Mouse (Mus musculus) testis, adult 2 months (tissue): ENCODE measurements around the gene Rps19. TPM values are rescaled to one million over a fixed set of nuclear protein-coding genes. Genes with fewer than 3 reads are reported as not detected.

Experiments
- H3K27ac ChIP-seq: fragments of 200-500 bp; 2 replicates; pipeline ENCODE4 v1.5.1; 2012; ENCODE audit warnings: low read depth, low read length; ENCODE audit not compliant: control insufficient read depth, insufficient read depth
- H3K27me3 ChIP-seq: fragments of 200-500 bp; 2 replicates; pipeline ENCODE4 v1.6.1; 2012; ENCODE audit warnings: mild to moderate bottlenecking, low read length, moderate library complexity; ENCODE audit not compliant: control insufficient read depth, insufficient read depth
- H3K36me3 ChIP-seq: fragments of 200-500 bp; 2 replicates; pipeline ENCODE4 v1.6.1; 2012; ENCODE audit warnings: mild to moderate bottlenecking, low read length; ENCODE audit not compliant: control insufficient read depth, insufficient read depth
- H3K4me1 ChIP-seq: fragments of 200-500 bp; 2 replicates; pipeline ENCODE4 v1.6.1; 2012; ENCODE audit warnings: low read length; ENCODE audit not compliant: control insufficient read depth, insufficient read depth
- H3K4me3 ChIP-seq: fragments of 200-500 bp; 2 replicates; pipeline ENCODE4 v1.5.1; 2012; ENCODE audit warnings: low read depth, mild to moderate bottlenecking, low read length, moderate library complexity, mixed read lengths; ENCODE audit not compliant: control insufficient read depth
- CTCF ChIP-seq: fragments of 200-500 bp; IDR thresholded peaks from 2 replicates; pipeline ENCODE4 v1.5.1; 2012; ENCODE audit warnings: low read depth, mild to moderate bottlenecking, inconsistent platforms, low read length, moderate library complexity; ENCODE audit not compliant: control insufficient read depth, insufficient read depth, insufficient replicate concordance
- POLR2A ChIP-seq: fragments of 200-500 bp; IDR thresholded peaks from 2 replicates; pipeline ENCODE4 v1.6.1; 2012; ENCODE audit warnings: low read depth, mild to moderate bottlenecking, inconsistent platforms, low read length, moderate library complexity; ENCODE audit not compliant: control insufficient read depth
- polyA plus RNA-seq: library from polyadenylated mRNA; depleted of rRNA; stranded (reverse); fragments of >200 nt; gene quantifications from 2 replicates; pipeline ENCODE4 v1.2.3, GENCODE M21; 2012

Rps19 gene
- polyA plus RNA-seq, 1 experiment = 122 TPM

- H3K4me1 ChIP-seq = peaks cover 1% of the 10 kb centered on the region; the same call in 1 of the 2 replicates
- no peak overlapping the region for H3K27ac ChIP-seq
- no peaks in the 10 kb centered on the region for H3K27me3 ChIP-seq
- no peaks in the 10 kb centered on the region for H3K36me3 ChIP-seq
- no peak for TF ChIP-seq POLR2A
- no peak for TF ChIP-seq CTCF
- no peak overlapping the region for H3K4me3 ChIP-seq
Observed at GRCm38 (mm10) chr7:24850162-24850561, 34.0 kb upstream of the Rps19 start.

- TF ChIP-seq POLR2A = no peak
- TF ChIP-seq CTCF = no peak
- Histone ChIP-seq H3K27ac (no peak overlapping the region), H3K36me3 (no peaks in the 10 kb centered on the region), H3K27me3 (no peaks in the 10 kb centered on the region), H3K4me1 (no peaks in the 10 kb centered on the region), H3K4me3 (no peak overlapping the region)
Observed at GRCm38 (mm10) chr7:24850899-24851303, 33.3 kb upstream of the Rps19 start.

- Histone ChIP-seq H3K27ac (no peak overlapping the region), H3K36me3 (no peaks in the 10 kb centered on the region), H3K27me3 (no peaks in the 10 kb centered on the region), H3K4me3 (no peak overlapping the region), H3K4me1 (no peaks in the 10 kb centered on the region)
- TF ChIP-seq CTCF (no peak), POLR2A (no peak)
Observed at GRCm38 (mm10) chr7:24851596-24852325, 32.4 kb upstream of the Rps19 start.

GRCm38 (mm10) chr7:24852557-24853232 is 31.5 kb upstream of the Rps19 start:
- no peak overlapping the region for H3K4me3 ChIP-seq
- H3K27me3 ChIP-seq = no peaks in the 10 kb centered on the region
- H3K36me3 ChIP-seq = no peaks in the 10 kb centered on the region; the same call in 1 of the 2 replicates
- no peak for TF ChIP-seq POLR2A
- TF ChIP-seq CTCF = no peak
- H3K4me1 ChIP-seq = no peaks in the 10 kb centered on the region
- no peak overlapping the region for H3K27ac ChIP-seq

GRCm38 (mm10) chr7:24853233-24853563 is 31.0 kb upstream of the Rps19 start:
- H3K27me3 ChIP-seq = no peaks in the 10 kb centered on the region
- no peak overlapping the region for H3K27ac ChIP-seq
- H3K36me3 ChIP-seq = no peaks in the 10 kb centered on the region; the same call in 1 of the 2 replicates
- H3K4me1 ChIP-seq = no peaks in the 10 kb centered on the region
- H3K4me3 ChIP-seq = no peak overlapping the region
- TF ChIP-seq CTCF = no peak
- no peak for TF ChIP-seq POLR2A

GRCm38 (mm10) chr7:24853695-24854094 is 30.5 kb upstream of the Rps19 start:
- Histone ChIP-seq H3K4me1 (no peaks in the 10 kb centered on the region), H3K27me3 (no peaks in the 10 kb centered on the region), H3K4me3 (no peak overlapping the region), H3K27ac (no peak overlapping the region), H3K36me3 (no peaks in the 10 kb centered on the region; the same call in 1 of the 2 replicates)
- TF ChIP-seq CTCF = no peak

- Histone ChIP-seq H3K4me1 (no peaks in the 10 kb centered on the region), H3K36me3 (no peaks in the 10 kb centered on the region; the same call in 1 of the 2 replicates), H3K4me3 (no peak overlapping the region), H3K27me3 (no peaks in the 10 kb centered on the region), H3K27ac (no peak overlapping the region)
- TF ChIP-seq POLR2A (no peak), CTCF (no peak)
Observed at GRCm38 (mm10) chr7:24856460-24857120, 27.6 kb upstream of the Rps19 start.
